Mouse (Mus musculus) stomach, postnatal 0 days (tissue): Measurements from ENCODE around the gene Abcb6.

Source experiments
- CTCF ChIP-seq: IDR thresholded peaks from 2 replicates; pipeline ENCODE4 v1.5.1; 2016; ENCODE audit warnings: antibody characterized with exemption, low read depth, mild to moderate bottlenecking, moderate library complexity
- EP300 ChIP-seq: optimal IDR thresholded peaks from 2 replicates; pipeline ENCODE3; 2016; ENCODE audit warnings: antibody characterized with exemption

- TF ChIP-seq CTCF (no peak), EP300 (no peak)
These were observed 38.6 kb downstream of the Abcb6 start for GRCm38 (mm10) chr1:75141486-75142190.
